Mouse (Mus musculus): Measurements from ENCODE around the gene Cacng8. TPM values are rescaled to one million over a fixed set of nuclear protein-coding genes. Genes with fewer than 3 reads are reported as not detected.
"Not testable (repeated sequence)": the region's sequence is repeated elsewhere in the genome, so short reads cannot be mapped to it uniquely, and the experiment has no call there.

Gene Cacng8
- polyA plus RNA-seq, 1 experiment = not detected

DNA sequence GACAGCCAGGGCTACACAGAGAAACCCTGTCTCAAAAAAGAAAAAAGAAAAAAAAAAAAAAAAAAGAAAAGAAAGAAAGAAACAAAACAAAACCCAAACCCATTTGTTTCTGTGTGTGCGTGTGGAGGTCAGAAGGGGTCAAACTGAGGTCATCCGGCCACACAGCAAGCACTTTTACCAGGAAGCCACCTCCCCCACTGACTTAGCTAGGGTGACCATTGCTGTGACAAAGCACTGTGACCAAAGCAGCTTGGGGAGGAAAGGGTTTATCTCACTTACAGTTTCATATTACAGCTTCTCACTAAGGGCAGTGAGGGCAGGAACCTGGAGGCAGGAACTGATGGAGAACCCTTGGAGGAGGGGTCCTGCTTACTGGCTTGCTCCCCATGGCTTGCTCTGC is 18.1 kb upstream of the Cacng8 start:
- no peak overlapping the region for H3K27ac ChIP-seq (replicated peaks; ENCODE audit: low read depth, low read length)
- no peak overlapping the region for H3K4me3 ChIP-seq (ENCODE audit: insufficient read depth, low read depth, low read length)
- H3K4me1 ChIP-seq (ENCODE audit: control insufficient read depth, insufficient read depth, insufficient read length, low read length) = no peaks in the 10 kb centered on the region

DNA sequence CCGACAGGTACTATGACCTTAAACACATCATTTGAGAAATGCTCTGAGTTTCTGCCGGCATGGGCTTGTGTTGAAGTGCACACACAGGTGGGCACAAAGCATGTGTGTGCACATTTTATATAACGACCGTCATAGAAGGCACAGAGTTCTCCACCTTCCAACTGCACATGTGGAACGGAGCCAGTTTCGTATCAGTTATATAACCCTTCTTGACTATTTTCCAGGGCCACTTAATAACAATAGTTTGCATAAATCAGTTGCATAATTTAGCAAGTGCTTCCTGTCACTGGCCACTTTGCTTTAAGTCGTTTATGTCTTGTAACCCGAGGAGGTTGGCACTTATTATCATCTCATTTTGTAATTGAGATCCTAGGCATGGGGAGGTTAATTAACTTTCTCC is 16.7 kb upstream of the Cacng8 start:
- H3K4me3 ChIP-seq (ENCODE audit: insufficient read depth, low read depth, low read length) = no peak overlapping the region
- H3K27ac ChIP-seq (replicated peaks; ENCODE audit: low read depth, low read length) = no peak overlapping the region

DNA sequence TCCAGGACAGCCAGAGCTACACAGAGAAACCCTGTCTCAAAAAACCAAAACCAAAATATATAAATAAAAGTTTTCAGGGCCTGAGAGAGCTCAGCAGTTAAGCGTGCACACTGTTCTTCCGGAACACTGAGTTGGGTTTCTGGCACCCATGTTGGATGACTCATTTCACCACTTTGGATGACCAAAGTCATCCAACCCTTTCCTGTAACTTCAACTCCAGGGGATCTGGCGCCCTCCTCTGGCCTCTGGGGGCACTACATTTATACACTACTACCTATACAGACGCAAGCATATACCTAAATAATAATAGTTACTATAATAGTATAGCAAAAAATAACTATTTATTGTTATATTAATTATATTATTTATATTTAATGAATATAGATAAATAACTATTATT is 13.7 kb upstream of the Cacng8 start:
- no peak overlapping the region for H3K4me3 ChIP-seq (ENCODE audit: insufficient read depth, low read depth, low read length)
- no peaks in the 10 kb centered on the region for H3K4me1 ChIP-seq (ENCODE audit: control insufficient read depth, insufficient read depth, insufficient read length, low read length)
- H3K27ac ChIP-seq (replicated peaks; ENCODE audit: low read depth, low read length) = no peak overlapping the region

More for the DNA sequence above, 16.7 kb upstream of the Cacng8 start:
- H3K4me1 ChIP-seq (ENCODE audit: control insufficient read depth, insufficient read depth, insufficient read length, low read length) = no peaks in the 10 kb centered on the region

DNA sequence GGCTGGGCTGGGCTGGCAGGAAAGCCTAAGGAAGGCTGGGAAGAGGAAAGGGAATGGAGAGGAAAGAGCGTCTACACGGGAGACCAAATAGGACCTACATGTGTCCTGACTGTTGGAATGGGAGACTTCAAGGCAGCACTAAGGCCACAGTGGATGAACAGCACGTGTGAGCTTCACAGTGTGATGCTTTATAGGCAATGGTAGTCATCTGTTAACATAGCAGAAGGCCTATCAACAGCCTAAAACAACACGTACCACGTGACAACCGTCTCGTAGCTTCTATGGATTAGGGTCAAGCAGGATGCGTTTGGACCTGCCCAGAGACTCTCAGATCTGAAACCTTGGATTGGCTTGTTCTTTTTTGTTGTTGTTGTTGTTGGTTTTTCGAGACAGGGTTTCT is 8.4 kb upstream of the Cacng8 start:
- Histone ChIP-seq H3K4me1 (ENCODE audit: control insufficient read depth, insufficient read depth, insufficient read length, low read length) (no peaks in the 10 kb centered on the region), H3K4me3 (ENCODE audit: insufficient read depth, low read depth, low read length) (no peak overlapping the region), H3K27ac (replicated peaks; ENCODE audit: low read depth, low read length) (no peak overlapping the region)

DNA sequence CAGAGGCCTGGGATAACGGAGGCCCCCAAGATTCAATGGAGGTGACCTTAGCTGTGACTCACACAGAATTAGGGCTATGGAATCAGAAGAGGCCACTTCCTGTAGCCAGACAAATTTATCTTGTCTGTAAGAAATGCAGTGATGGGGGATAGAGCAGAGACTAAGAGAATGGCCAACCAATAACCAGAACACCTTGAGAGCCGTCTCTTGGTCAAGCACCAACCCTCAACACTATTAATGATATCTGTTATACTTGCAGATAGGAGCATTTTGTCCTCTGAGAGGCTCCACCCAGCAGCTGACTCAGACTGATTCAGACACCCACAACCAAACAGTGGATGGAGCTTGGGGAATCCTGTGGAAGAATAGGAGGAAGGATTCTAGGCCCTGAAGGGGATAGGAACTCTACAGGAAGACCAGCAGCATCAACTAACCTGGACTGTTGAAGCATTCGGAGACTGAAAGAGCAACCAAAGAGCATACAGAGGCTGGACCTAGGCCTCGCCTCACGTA is 5.6 kb upstream of the Cacng8 start:
- Histone ChIP-seq H3K4me3 (ENCODE audit: insufficient read depth, low read depth, low read length) (no peak overlapping the region), H3K27ac (replicated peaks; ENCODE audit: low read depth, low read length) (no peak overlapping the region), H3K4me1 (ENCODE audit: control insufficient read depth, insufficient read depth, insufficient read length, low read length) (no peaks in the 10 kb centered on the region)

DNA sequence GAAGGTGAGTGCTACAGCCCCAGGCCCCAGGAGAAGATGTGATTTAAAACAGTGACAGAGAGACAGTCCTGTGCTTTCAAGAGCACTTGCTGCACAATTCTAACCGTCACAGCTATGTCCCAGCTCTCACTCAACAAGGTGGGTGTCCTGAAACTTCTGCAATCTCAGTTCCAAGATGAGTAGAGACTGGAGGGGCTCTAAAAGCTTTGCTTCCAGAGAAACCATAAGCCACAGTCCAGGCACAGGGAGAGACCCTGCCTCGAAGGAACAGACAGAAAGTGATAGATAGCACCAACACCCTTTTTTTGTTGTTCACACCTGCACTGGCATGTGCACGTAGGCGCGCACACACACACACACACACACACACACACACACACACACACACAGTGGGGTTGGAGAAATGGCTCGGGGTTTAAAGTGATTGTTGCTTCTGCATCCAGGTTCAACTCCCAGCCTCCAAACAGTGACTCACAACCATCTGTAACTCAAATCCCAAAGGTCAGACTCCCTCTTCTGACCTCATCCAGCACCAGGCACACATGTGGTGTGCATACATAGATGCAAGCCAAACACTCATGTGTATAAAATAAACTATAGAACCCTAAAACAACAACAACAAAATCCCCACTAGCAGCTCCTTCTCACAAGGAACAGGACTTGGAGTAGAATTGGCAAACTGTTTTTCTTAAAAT is 4.3 kb upstream of the Cacng8 start:
- Histone ChIP-seq H3K27ac (replicated peaks; ENCODE audit: low read depth, low read length) (no peak overlapping the region), H3K4me1 (ENCODE audit: control insufficient read depth, insufficient read depth, insufficient read length, low read length) (no peaks in the 10 kb centered on the region), H3K4me3 (ENCODE audit: insufficient read depth, low read depth, low read length) (no peak overlapping the region)

DNA sequence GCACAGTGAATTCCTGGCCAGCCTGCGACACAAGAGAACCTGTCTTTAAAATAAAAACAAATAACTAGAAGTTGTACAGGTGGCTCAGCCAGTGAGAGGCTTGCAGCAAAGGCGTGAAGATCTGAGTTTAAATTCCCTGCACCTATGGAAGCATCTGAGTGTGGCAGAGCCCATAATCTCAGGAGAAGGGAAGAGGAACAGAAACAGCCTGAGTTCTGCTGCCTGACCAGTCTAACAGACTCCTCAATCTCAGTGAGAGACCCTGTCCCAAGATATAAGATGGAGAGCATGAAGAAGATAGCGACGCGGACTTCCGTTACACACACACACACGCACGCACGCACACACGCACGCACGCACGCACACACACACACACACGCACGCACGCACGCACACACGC is 2.7 kb upstream of the Cacng8 start:
- Histone ChIP-seq H3K27ac (replicated peaks; ENCODE audit: low read depth, low read length) (no peak overlapping the region), H3K4me1 (ENCODE audit: control insufficient read depth, insufficient read depth, insufficient read length, low read length) (no peaks in the 10 kb centered on the region), H3K4me3 (ENCODE audit: insufficient read depth, low read depth, low read length) (no peak overlapping the region)

DNA sequence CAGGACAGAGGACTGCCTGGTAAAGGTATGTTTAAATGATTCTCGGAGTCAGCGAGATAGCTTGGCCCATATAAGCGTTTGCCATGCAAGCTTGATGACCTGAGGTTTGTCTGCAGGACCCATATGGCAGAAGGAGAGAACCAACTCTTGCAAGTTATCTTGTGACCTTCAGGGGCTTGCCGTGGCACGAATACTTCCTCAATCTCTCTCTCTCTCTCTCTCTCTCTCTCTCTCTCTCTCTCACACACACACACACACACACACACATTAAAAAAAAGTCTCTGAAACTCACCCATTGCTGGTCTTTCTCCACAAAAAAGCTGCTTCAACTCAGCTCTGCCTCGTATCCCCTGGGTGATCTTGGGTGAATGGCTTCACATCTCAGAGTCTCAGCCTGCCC is 1.6 kb upstream of the Cacng8 start:
- Histone ChIP-seq H3K4me3 (ENCODE audit: insufficient read depth, low read depth, low read length) (no peak overlapping the region), H3K4me1 (ENCODE audit: control insufficient read depth, insufficient read depth, insufficient read length, low read length) (no peaks in the 10 kb centered on the region), H3K27ac (replicated peaks; ENCODE audit: low read depth, low read length) (no peak overlapping the region)

DNA sequence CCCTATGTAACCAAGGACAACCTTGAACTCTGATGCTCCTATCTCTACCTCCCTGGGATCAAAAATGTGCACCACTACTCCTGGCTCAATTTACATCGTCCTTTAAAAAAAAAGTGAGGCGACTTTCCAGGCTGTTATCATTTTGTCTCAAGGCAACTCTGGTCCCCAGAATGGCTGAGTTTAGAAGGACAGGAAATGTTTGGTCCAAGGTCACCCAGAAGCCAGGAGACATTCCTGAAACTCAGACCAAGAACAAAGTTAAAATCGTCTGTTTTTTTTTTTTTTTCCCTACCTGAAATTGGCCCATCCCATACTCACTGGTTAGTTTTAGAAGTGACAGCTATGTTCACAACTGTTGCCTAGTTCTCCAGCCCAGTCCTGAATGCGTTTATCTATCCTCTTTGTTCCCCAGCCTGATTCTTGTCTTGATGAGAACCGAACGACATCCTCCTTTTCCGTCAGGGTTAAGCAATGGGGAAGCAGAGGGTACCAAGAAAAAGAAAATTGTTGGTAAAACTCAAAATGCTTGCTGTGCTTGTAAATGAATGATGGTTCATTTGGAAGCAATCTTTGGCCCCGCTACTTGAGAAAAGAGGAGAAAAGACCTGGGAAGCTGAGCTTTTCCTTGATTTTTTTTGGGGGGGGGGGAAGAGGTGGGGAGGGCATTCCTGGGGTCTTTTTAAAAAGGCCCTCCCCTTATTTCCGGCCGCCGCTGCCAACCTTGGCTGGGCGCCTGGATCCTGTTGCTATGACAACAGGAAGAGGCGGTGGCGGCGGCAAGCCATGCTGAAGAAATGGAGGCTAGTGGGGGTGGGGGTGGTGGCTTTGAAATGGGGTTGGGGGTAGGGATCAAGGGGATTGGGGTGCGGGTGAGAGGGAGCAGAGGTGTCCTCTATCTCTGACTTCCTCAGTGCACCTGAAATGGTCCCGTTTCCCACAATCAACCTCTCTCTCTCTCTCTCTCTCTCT is 755 bp upstream of the Cacng8 start:
- no peak overlapping the region for H3K27ac ChIP-seq (replicated peaks; ENCODE audit: low read depth, low read length)
- H3K4me1 ChIP-seq (ENCODE audit: control insufficient read depth, insufficient read depth, insufficient read length, low read length) = no peaks in the 10 kb centered on the region
- no peak overlapping the region for H3K4me3 ChIP-seq (ENCODE audit: insufficient read depth, low read depth, low read length)

DNA sequence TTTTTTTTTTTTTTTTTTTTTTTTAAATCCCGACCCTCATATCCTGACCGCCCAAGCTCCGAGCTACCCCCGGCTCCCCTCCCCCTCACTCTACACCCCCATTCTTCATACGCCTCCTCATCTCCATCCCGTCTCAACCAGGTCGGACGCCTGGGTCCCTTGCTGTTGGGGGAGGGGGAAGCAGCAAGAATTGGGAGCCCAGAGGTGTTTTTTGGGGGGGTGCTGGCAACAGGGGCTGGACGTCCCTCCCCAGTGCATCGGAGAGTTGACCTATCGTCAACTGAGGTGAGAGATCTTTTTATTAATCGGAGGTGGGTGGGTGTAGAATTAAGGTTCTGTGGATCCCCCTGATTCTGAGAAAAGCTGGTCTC is 583 bp downstream of the Cacng8 start:
- Histone ChIP-seq H3K4me3 (ENCODE audit: insufficient read depth, low read depth, low read length) (no peak overlapping the region), H3K4me1 (ENCODE audit: control insufficient read depth, insufficient read depth, insufficient read length, low read length) (no peaks in the 10 kb centered on the region), H3K27ac (replicated peaks; ENCODE audit: low read depth, low read length) (no peak overlapping the region)

DNA sequence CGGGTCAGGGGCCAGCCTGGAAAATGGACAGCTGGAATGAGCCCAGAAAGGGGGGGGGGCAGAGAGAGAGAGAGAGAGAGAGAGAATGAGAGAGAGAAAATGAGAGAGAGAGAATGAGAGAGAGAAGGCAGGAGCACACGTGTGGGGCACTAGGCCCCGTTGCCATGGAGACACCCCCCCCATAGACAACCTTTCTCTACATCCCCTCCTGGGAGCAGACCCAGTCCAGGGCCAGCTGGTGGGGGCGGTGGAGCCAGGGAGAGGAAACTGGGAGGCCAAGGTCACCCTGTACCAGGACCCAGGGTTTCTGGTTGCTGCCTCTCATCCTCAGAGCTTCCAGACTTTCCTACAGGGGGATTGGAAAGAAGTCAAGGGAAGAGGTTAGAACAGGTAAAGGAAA is 1.3 kb downstream of the Cacng8 start:
- no peak overlapping the region for H3K4me3 ChIP-seq (ENCODE audit: insufficient read depth, low read depth, low read length)
- H3K4me1 ChIP-seq (ENCODE audit: control insufficient read depth, insufficient read depth, insufficient read length, low read length) = no peaks in the 10 kb centered on the region
- H3K27ac ChIP-seq (replicated peaks; ENCODE audit: low read depth, low read length) = no peak overlapping the region

DNA sequence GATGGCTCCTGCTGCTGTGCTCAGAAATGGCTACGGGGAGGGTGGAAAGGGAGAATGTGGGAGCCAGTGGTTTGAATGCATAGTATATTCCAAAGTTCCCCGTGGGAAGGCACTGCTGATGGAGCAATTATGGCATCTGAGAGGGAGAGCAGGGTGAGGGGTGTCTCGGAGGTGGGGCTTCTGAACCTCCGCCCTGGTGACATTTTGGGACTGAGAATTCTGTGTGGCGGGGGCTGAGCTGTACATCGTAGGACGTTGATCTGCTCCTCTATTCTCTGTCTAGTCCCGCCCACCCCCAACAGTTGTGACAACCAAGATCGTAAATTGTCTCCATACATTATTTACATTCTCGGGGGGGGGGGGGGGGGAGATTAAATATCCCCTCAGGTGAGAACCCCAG is 6.9 kb downstream of the Cacng8 start:
- Histone ChIP-seq H3K4me3 (ENCODE audit: insufficient read depth, low read depth, low read length) (no peak overlapping the region), H3K27ac (replicated peaks; ENCODE audit: low read depth, low read length) (no peak overlapping the region), H3K4me1 (ENCODE audit: control insufficient read depth, insufficient read depth, insufficient read length, low read length) (no peaks in the 10 kb centered on the region)

DNA sequence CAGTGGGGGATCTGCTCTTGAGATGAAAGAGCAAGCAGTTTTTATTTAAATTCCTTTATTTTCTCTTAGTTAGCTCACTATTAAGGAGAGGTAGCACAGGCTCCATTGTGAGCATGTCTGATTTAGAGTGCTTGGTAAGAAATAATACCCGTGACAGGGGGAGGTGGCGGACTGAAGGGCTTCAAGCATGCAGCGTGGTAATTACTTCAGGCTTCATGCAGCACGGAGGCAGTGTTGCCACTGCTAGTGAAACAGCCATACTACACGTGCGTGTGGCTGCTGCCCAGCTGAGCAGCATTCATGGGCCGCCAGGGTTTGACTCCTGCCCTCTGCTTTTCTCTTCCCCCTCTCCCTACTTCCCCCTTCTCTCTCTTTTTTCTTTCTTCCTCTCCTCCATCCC is 7.3 kb downstream of the Cacng8 start:
- Histone ChIP-seq H3K4me1 (ENCODE audit: control insufficient read depth, insufficient read depth, insufficient read length, low read length) (no peaks in the 10 kb centered on the region), H3K4me3 (ENCODE audit: insufficient read depth, low read depth, low read length) (no peak overlapping the region), H3K27ac (replicated peaks; ENCODE audit: low read depth, low read length) (no peak overlapping the region)

DNA sequence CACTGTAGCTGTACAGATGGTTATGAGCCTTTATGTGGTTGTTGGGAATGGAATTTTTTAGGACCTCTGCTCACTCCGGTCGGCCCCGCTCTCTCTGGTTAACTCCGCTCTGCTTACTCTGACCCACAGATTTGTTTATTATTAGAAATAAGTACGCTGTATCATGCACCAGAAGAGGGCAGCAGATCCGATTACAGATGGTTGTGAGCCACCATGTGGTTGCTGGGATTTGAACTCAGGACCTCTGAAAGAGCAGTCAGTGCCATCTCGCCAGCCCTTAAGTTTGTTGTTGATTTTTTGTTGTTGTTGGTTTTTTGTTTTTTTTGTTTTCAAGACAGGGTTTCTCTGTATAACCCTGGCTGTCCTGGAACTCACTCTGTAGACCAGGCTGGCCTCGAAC is 7.9 kb downstream of the Cacng8 start:
- H3K27ac ChIP-seq (replicated peaks; ENCODE audit: low read depth, low read length); H3K4me3 ChIP-seq (ENCODE audit: insufficient read depth, low read depth, low read length); H3K4me1 ChIP-seq (ENCODE audit: control insufficient read depth, insufficient read depth, insufficient read length, low read length): not testable (repeated sequence)

DNA sequence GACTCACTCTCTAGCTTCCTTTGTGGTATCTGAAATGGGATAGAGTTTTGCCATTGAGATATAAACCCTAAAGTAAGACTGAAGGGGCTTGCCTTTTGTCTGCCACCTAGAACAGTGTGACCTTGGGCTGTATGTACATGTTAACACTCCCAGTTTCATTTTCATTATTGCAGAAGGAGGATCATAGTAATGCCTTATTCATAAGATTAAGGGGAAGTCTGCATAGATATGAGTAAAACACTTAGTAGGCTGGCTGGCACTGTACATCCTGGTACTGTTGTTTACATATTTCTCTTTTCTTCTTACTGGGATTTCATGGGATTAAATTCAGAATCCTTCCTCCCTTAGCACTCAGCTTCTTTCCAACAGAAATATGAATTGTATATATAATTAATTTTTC is 9.5 kb downstream of the Cacng8 start:
- no peak overlapping the region for H3K4me3 ChIP-seq (ENCODE audit: insufficient read depth, low read depth, low read length)
- no peak overlapping the region for H3K27ac ChIP-seq (replicated peaks; ENCODE audit: low read depth, low read length)

More for the DNA sequence above, 9.5 kb downstream of the Cacng8 start:
- no peaks in the 10 kb centered on the region for H3K4me1 ChIP-seq (ENCODE audit: control insufficient read depth, insufficient read depth, insufficient read length, low read length)
